Mouse (Mus musculus): Measurements from ENCODE around the gene Apoa5.

DNA sequence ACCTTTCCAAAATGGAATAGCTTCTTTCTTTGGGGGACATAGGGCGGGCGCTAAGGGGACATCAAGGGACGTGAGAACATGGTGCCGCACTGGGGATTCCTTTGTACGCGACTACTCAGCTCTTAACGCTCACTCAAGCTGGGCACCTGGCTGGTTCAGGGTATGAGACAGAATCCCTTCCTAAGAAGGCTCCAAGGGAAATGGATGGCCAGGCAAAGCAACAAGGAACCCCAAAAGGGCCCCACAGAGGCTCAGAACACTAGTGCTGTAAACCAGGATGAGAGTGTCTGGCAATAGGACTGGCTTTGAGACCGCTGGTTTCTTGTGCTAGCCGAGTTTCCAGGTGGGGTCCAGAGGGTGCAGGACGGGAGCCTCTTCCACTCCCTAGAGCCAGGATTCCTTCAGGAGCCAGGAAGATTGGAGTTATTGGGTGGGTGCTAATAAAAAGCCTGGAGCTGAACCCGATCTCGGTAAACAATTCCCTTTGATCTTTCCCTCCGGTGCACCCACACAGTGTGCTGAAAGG lies 37.9 kb upstream of the Apoa5 start:
- TF ChIP-seq CTCF (IDR thresholded peaks at IDR 0.05; ENCODE audit: extremely low read depth, insufficient read depth, insufficient read length, insufficient replicate concordance) = no peak
- TF ChIP-seq POLR2A (IDR thresholded peaks at IDR 0.05; ENCODE audit: low read depth, low read length) = no peak
